Mouse (Mus musculus): ENCODE data around the gene Ccdc181. TPM values are rescaled to one million over a fixed set of nuclear protein-coding genes. Genes with fewer than 3 reads are reported as not detected.

Gene Ccdc181
- polyA plus RNA-seq, 1 experiment from 2014 or later = 11.5 TPM

DNA sequence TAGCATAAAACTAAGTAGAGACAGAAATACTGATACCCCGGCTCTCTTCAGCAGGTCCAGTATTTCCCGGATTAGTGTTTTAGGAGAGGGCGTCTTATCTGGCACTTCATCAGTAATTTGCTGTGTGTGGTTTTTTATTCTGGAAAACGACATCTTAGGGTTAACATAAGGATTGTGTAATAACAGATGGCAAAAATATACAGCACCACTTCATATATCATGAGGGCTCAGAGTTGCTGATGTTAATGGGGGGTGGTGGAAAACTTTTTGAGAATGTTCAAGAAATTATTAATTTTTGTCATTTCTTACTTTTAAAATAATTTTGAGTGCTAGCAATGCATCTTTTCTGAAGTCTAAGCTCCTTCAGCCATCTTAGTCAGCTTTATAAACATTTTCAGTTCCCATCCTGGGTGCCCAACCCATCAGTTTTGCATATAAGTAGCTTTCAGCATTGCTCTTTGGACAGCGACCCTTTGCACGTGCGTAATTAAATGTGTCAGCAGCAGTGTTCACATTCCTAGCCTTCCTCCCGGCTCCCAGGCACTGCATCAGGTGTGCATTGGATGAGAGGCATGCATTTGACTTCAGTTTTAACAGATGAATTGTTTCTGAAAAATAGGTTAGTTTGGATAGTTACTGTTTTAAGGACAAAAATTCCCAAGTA, 47.7 kb downstream of the Ccdc181 start:
- Histone ChIP-seq H3K27me3 (ENCODE audit: low read depth, poor library complexity, severe bottlenecking) (no peaks in the 10 kb centered on the region), H3K4me3 (no peak overlapping the region), H3K36me3 (peaks cover 7% of the 10 kb centered on the region), H3K4me1 (peaks cover 12% of the 10 kb centered on the region; the same call in 1 of the 2 replicates), H3K9me3 (replicated peaks) (no peaks in the 10 kb centered on the region), H3K27ac (replicated peaks) (no peak overlapping the region)
- no peak for DNase-seq (ENCODE audit: low spot score)
- 88% methylated on average over 8 of the region's 8 CpGs for WGBS

- no peak overlapping the region for H3K4me3 ChIP-seq
- H3K27me3 ChIP-seq (ENCODE audit: low read depth, poor library complexity, severe bottlenecking) = no peaks in the 10 kb centered on the region
- H3K4me1 ChIP-seq = peaks cover 12% of the 10 kb centered on the region; the same call in 1 of the 2 replicates
- H3K9me3 ChIP-seq (replicated peaks) = no peaks in the 10 kb centered on the region
- H3K36me3 ChIP-seq = peaks cover 11% of the 10 kb centered on the region
- no peak overlapping the region for H3K27ac ChIP-seq (replicated peaks)
- 88% methylated on average over 4 of the region's 4 CpGs for WGBS
- DNase-seq (ENCODE audit: low spot score) = no peak
Observed at GRCm38 (mm10) chr1:164324221-164324620, 48.8 kb downstream of the Ccdc181 start.

- Histone ChIP-seq H3K27ac (replicated peaks) (no peak overlapping the region), H3K36me3 (peaks cover 17% of the 10 kb centered on the region), H3K4me3 (no peak overlapping the region), H3K4me1 (peaks cover 12% of the 10 kb centered on the region; the same call in 1 of the 2 replicates), H3K27me3 (ENCODE audit: low read depth, poor library complexity, severe bottlenecking) (no peaks in the 10 kb centered on the region), H3K9me3 (replicated peaks) (no peaks in the 10 kb centered on the region)
- DNase-seq (ENCODE audit: low spot score) = no peak
- 84% methylated on average over 2 of the region's 2 CpGs for WGBS
Observed at GRCm38 (mm10) chr1:164324878-164325277, 49.5 kb downstream of the Ccdc181 start.

GRCm38 (mm10) chr1:164326600-164327155, 51.3 kb downstream of the Ccdc181 start:
- Histone ChIP-seq H3K36me3 (peaks cover 28% of the 10 kb centered on the region), H3K27me3 (ENCODE audit: low read depth, poor library complexity, severe bottlenecking) (no peaks in the 10 kb centered on the region), H3K27ac (replicated peaks) (no peak overlapping the region), H3K4me1 (0 out of 2 replicates have a peak, but pooled peaks cover 4% of the 10 kb centered on the region), H3K4me3 (no peak overlapping the region), H3K9me3 (replicated peaks) (no peaks in the 10 kb centered on the region)
- DNase-seq (ENCODE audit: low spot score) = no peak
- 75% methylated on average over 6 of the region's 6 CpGs for WGBS

GRCm38 (mm10) chr1:164327764-164328163, 52.4 kb downstream of the Ccdc181 start:
- 85% methylated on average over 7 of the region's 7 CpGs for WGBS
- Histone ChIP-seq H3K27ac (replicated peaks) (no peak overlapping the region), H3K4me1 (no peaks in the 10 kb centered on the region), H3K36me3 (peaks cover 28% of the 10 kb centered on the region), H3K4me3 (no peak overlapping the region), H3K9me3 (replicated peaks) (no peaks in the 10 kb centered on the region), H3K27me3 (ENCODE audit: low read depth, poor library complexity, severe bottlenecking) (no peaks in the 10 kb centered on the region)
- DNase-seq (ENCODE audit: low spot score) = no peak

DNA sequence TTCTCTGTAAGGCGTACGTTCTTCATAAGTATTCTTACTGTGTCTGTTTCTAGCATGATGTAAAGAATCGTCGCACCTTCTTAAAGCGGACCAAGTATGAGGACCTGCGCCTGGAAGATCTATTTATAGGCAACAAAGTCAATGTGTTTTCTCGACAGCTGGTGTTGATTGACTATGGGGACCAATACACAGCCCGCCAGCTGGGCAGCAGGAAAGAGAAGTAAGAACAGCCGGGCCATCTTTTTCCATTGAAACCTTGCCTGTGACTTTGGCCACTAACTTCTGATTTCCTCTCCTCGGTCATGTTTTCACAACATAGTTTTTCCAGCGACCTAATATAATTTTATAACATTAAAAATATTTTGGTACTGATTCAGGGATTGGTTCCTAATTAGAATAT, 57.2 kb downstream of the Ccdc181 start:
- 86% methylated on average over 11 of the region's 11 CpGs for whole genome bisulfite sequencing
- DNase-seq (ENCODE audit: low spot score) = no peak
- Histone ChIP-seq H3K4me3 (no peak overlapping the region), H3K36me3 (peaks cover 50% of the 10 kb centered on the region), H3K4me1 (no peaks in the 10 kb centered on the region), H3K27me3 (ENCODE audit: low read depth, poor library complexity, severe bottlenecking) (no peaks in the 10 kb centered on the region), H3K27ac (replicated peaks) (no peak overlapping the region), H3K9me3 (replicated peaks) (no peaks in the 10 kb centered on the region)

DNA sequence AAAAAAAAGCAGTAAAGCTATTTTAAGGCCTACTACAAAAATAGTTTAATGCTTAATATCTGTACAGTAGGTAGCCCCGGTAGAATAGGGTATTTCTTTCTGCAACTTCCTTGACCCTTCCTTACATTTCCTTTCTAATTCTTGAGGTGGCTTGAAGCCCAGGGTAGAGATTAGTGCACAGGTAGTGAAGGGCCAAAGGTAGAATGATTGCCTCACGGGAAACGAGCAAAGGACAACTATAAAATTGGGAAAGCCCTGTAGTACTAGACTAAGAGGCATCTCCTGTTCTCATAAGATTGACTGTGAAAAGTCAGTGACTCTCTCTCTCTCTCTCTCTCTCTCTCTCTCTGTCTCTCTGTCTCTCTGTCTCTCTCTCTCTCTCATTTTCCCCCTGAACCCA, 60.0 kb downstream of the Ccdc181 start:
- H3K27ac ChIP-seq (replicated peaks) = no peak overlapping the region
- no peaks in the 10 kb centered on the region for H3K9me3 ChIP-seq (replicated peaks)
- no peaks in the 10 kb centered on the region for H3K4me1 ChIP-seq
- no peaks in the 10 kb centered on the region for H3K27me3 ChIP-seq (ENCODE audit: low read depth, poor library complexity, severe bottlenecking)
- H3K36me3 ChIP-seq = peaks cover 37% of the 10 kb centered on the region
- H3K4me3 ChIP-seq = no peak overlapping the region
- WGBS = 90% methylated on average over 3 of the region's 3 CpGs
- no peak for DNase-seq (ENCODE audit: low spot score)

DNA sequence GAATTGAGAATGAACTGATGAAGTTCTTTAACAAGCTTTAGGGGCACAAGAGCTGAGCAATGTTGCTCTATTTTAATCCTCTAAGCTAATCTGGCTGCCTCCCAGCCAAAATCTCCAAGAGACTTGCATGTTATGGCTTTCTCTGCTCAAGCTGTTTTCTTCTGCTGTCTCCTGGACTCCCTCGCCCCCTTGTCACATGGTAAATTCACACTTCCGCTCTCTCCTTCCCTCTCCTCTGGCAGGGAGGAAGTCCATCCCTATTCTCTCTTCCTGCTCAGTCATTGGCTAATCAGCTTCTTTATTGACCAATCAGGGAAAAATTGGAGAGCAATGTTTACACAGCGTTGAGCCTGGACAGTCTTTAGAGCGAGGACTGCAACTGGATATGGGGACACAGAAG, 60.5 kb downstream of the Ccdc181 start:
- DNase-seq (ENCODE audit: low spot score) = no peak
- H3K36me3 ChIP-seq = peaks cover 37% of the 10 kb centered on the region
- H3K9me3 ChIP-seq (replicated peaks) = no peaks in the 10 kb centered on the region
- H3K4me3 ChIP-seq = no peak overlapping the region
- no peaks in the 10 kb centered on the region for H3K27me3 ChIP-seq (ENCODE audit: low read depth, poor library complexity, severe bottlenecking)
- H3K4me1 ChIP-seq = no peaks in the 10 kb centered on the region
- no peak overlapping the region for H3K27ac ChIP-seq (replicated peaks)
- 94% methylated on average over 4 of the region's 4 CpGs for WGBS

Other genes starting within 250 kb of the Ccdc181 start
- gene Sele, start 227.4 kb upstream of the Ccdc181 start, polyA plus RNA-seq (2016; fragmentation: Nextera tagmentation; extraction: Ambion mirVana) = not detected in 2 replicates
- 0.27 TPM in 1 of 2 replicates, not detected in the other for gene Sell, start 213.6 kb upstream of the Ccdc181 start, polyA plus RNA-seq (2016; fragmentation: Nextera tagmentation; extraction: Ambion mirVana)
- 0.05 TPM in 1 of 2 replicates, not detected in the other for gene Selp, start 160.3 kb upstream of the Ccdc181 start, polyA plus RNA-seq (2016; fragmentation: Nextera tagmentation; extraction: Ambion mirVana)
- 0.36 and 0.52 TPM in 2 replicates for gene F5, start 123.7 kb upstream of the Ccdc181 start, polyA plus RNA-seq (2016; fragmentation: Nextera tagmentation; extraction: Ambion mirVana)
- 11.1 and 12.0 TPM in 2 replicates for gene Slc19a2, start 26.5 kb upstream of the Ccdc181 start, polyA plus RNA-seq (2016; fragmentation: Nextera tagmentation; extraction: Ambion mirVana)
- gene Nme7, start 28.5 kb downstream of the Ccdc181 start, polyA plus RNA-seq (2016; fragmentation: Nextera tagmentation; extraction: Ambion mirVana) = 32.2 and 36.3 TPM in 2 replicates
- gene Blzf1, start 31.9 kb downstream of the Ccdc181 start, polyA plus RNA-seq (2016; fragmentation: Nextera tagmentation; extraction: Ambion mirVana) = 26.0 and 27.2 TPM in 2 replicates
- gene Atp1b1, start 182.8 kb downstream of the Ccdc181 start, polyA plus RNA-seq (2016; fragmentation: Nextera tagmentation; extraction: Ambion mirVana) = 18.7 and 26.8 TPM in 2 replicates